Mouse (Mus musculus): ENCODE measurements at regions not wholly inside any gene's neighbourhood (a gene's known extent, or its start where the extent isn't known, plus 50 kb on each side); places are given as distances from the start of the nearest gene placed in this dataset.

- DNase-seq (ENCODE audit: low spot score) = no peak
Measured at GRCm38 (mm10) chr3:58089344-58090139, 241.7 kb upstream of the Pfn2 start.

DNA sequence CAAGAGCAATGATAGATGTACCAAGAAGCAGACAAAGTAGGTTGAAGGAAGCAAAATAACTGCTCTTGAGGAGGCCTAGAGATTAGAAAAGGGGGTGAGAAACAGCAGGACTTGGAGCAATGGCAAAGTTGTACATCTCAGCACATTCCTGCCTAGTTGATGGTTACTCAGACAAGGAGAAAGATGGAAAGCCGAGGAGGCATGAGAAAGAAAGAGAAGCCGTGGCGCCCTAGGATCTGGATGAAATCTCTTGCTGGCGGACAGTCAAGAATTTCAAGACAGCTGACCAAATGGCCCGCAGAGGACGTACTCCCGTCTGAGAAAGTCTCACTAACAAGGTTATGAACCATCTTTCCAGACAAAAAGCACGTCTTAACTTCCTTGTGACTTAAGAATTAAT lies 242.5 kb upstream of the Pfn2 start:
- DNase-seq (ENCODE audit: low spot score) = no peak

GRCm38 (mm10) chr3:58091466-58092176 lies 243.7 kb upstream of the Pfn2 start:
- DNase-seq (ENCODE audit: low spot score) = no peak

DNA sequence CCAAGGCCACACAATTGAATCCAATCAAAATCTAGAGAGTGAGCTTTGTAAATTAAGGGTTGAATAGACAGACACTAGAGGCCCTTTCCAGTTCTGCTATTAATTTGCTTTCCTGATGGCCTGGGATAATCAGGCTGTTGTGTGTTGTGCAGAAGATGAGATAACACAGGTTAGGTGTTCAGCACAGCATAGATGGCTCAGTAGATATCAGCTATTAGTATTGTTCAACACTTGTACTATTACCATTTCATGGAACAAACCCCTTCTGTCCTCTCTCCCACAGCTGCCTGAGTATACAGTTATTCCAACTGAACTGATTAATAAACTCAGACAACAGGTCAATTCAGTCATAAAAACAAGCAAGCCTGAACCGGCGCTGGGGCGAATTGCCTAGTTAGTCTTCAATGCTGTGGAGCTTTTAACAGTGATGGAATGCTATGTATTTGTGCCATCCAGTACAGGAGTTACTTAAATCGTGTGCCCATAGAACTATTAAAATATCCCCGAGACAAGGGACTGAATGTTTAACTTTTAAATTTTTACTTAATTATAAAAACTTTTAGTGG lies 263.1 kb upstream of the Pfn2 start:
- DNase-seq (ENCODE audit: low spot score) = no peak

- DNase-seq (ENCODE audit: low spot score) = no peak
Measured at GRCm38 (mm10) chr3:58112431-58112856, 264.6 kb upstream of the Pfn2 start.

DNA sequence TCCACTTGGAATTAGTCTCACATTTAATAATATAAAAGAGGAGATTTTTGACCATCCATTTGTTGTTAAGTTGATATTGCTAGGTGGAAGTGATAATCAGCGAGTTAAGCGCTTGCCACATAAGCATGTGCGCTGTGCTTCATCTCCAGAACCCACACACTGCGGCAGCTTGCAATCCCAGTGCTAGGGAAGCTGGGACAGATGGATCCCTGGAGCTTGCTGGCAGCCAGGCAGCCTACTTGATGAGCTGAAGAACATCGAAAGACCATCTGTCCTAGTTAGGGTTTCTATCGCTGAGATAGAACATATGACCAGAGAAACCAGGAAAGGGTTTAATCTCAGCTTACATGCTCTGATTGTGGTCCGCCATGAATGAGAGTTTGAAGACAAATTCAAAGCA lies 266.1 kb upstream of the Pfn2 start:
- no peak for DNase-seq (ENCODE audit: low spot score)

- no peak for DNase-seq (ENCODE audit: low spot score)
Measured at GRCm38 (mm10) chr3:58115511-58115910, 267.6 kb upstream of the Pfn2 start.

GRCm38 (mm10) chr3:58116848-58117247 lies 269.0 kb upstream of the Pfn2 start:
- DNase-seq (ENCODE audit: low spot score) = no peak

- DNase-seq (ENCODE audit: low spot score) = no peak
Measured at GRCm38 (mm10) chr3:58120051-58120450, 272.2 kb upstream of the Pfn2 start.

DNA sequence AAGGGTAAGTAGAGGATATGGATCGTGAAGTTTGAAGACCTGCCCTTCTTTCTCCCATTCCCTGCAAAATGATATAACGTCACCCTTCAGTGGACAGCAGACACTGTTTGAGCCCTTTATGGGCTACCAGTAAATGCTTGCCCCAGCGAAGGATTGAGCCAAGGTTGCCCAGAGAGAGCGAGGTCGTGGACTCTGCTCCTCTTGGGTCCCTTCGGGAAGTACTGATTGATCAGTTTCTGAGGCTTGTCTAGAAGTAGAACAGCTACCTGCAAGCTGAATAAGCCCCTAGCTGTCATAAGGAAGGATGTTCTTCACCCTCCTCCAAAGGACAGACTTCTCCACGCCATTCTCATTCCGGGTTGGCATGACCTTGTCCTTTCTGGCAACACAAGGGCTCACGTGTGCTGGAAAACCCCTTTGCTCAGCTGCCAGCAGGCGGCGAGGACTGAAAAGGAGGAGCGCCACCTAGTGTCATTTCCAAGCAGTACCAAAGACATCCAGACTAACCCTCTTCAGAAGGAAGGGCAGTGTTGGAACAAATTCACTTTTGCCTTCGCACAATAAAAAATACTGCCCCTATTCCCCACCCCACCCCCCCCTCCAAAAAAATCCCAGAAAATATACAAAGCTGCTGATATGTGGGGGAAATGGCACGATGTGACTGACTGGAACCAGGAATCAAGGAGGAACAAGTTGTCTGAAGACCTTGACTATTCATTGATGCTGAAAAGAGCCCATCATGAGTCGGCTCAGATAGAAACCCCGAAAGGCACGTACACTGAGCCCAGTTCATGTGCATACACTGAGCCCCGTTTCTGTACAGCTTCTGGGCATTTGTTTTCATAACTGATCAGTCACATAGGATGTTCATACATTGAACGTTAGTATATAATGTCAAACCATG lies 274.8 kb upstream of the Pfn2 start:
- DNase-seq (ENCODE audit: low spot score) = peak; percentile 31

- no peak for DNase-seq (ENCODE audit: low spot score)
Measured at GRCm38 (mm10) chr3:58123396-58124077, 275.7 kb upstream of the Pfn2 start.

GRCm38 (mm10) chr3:58124886-58125285 lies 277.0 kb upstream of the Pfn2 start:
- no peak for DNase-seq (ENCODE audit: low spot score)

DNA sequence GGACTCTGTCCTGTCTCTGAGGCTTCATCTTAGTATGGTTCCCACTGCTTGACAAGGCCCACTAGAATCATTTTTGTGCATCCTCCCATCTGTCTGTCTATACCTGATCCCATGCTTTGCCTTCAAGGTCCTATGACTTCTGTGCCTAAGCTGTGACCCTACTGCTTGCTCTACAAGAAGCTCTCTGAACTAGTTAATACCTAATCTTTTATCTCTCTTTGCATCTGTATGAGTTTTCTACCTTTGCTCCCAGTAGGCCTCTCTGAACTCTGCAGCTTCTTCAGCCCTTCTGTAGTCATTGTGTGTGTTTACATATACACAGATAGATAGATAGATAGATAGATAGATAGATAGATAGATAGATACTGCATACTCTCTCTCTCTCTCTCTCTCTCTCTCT lies 279.1 kb upstream of the Pfn2 start:
- DNase-seq (ENCODE audit: low spot score) = no peak

GRCm38 (mm10) chr3:58128059-58128458 lies 280.2 kb upstream of the Pfn2 start:
- DNase-seq (ENCODE audit: low spot score) = no peak

- no peak for DNase-seq (ENCODE audit: low spot score)
Measured at GRCm38 (mm10) chr3:58129358-58129903, 281.6 kb upstream of the Pfn2 start.

GRCm38 (mm10) chr3:58135607-58136365 lies 278.7 kb upstream of the Tsc22d2 start:
- DNase-seq (ENCODE audit: low spot score) = no peak

DNA sequence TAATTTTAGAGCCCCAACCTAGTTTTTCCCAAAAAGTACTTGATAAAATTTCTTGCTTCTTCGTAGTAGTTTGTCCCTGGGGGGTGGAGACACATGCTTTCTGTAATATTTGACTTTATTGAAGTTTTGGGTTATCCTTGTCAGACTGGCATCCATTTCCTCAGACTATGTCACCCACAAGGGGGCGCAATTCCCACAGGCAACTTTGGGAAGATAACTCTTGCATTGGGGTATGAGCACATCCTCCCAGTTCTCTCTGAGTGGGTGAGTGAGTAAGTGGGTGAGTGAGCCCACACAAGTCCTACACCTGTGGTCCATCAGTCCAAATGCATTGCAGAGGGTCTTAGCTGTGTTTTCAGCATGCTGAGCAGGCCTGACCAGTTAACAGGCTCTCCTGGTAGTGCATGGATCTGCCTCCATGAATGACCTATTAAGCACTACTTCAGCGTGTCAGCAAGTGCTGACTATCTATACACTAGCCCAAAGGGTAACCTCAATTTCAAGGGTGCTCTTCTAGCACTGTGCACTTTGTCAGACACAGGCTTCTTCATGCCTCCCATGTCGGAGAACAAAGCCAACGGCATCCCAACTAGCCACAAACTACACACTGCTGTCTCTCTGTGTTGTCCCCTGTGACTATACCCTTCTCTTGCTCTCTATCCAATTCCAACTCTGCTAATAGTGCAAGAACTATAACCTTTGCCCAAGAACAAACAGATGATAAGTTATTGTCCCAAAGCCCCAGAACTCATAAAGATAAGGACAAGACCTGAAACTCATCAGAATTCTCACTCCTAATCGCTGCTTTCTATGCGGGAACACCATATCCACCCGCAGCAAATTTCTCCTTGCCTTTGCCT lies 275.6 kb upstream of the Tsc22d2 start:
- DNase-seq (ENCODE audit: low spot score) = no peak

DNA sequence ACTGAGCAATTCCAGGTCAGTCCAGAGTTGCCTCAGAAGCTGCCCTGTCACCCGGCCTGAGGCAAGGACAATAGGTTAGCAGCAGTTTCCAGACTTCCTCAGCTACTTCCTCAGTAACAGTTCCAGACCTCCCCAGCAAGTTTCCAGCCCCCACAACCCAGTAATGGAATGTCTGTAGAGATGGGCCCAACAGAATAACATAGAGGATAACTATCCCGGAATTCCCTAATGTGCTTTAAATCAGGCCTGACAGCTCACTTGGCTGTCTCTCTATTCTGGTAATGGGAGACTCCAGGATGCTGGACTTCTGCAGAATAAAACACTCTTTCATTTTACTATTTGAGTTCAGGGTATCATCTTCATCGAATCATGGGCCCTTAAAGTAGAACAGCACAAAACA lies 268.4 kb upstream of the Tsc22d2 start:
- DNase-seq (ENCODE audit: low spot score) = no peak

DNA sequence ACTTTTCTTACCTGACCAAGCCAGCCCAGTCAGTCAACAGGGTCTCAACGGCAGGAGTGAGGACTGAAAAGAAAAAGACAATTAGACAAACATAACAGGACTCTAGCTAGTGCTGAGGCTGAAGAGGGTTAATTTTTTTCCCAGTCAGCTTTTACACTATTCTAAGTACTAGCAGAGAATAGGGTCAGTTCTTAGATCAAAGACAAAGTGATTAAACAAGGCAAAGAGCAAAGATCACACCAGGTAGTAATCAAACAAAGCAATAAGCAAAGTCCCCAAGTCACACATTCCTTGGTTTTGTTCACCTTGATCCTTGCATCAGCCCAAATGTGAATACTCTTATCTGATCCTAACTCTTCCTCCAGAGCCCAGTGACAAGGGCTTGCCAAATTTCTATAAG lies 267.8 kb upstream of the Tsc22d2 start:
- no peak for DNase-seq (ENCODE audit: low spot score)

DNA sequence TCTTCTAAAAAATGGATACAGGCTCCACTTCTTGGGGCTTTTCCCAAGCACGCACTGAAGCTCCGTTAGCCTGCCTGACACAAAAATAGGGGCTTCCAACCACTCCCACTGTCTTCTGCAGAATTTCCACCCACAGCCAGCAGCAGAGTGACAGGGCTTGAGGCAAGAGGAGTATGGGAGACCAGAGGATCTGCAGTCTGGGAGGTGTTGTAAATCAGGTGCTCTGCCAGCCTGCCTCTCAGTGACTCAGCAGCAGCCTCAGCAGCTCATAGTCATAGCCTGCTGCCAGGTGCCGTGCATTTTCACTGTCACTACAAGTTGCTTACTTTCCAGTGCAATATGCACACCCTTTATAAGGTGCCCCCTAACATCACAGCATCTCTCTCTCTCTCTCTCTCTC lies 261.4 kb upstream of the Tsc22d2 start:
- DNase-seq (ENCODE audit: low spot score) = no peak
